Mouse (Mus musculus) kidney, embryonic 15.5 days (tissue): ENCODE measurements around the gene Zfp687. TPM values are rescaled to one million over a fixed set of nuclear protein-coding genes. Genes with fewer than 3 reads are reported as not detected.
A peak's percentile ranks its signal among the peaks of the same experiment; 100 is the strongest.

Experiments
- ATAC-seq: fragments of 200-750 bp; cut with Nextera tagmentation; replicated peaks from 2 replicates; pipeline ENCODE4 v1.8.0; 2017; ENCODE audit warnings: moderate TSS enrichment; ENCODE audit not compliant: low FRiP score
- H3K27ac ChIP-seq: fragments of 300-500 bp; sonication (generic); 2 replicates; pipeline ENCODE4 v1.5.1; 2015; ENCODE audit warnings: mild to moderate bottlenecking, inconsistent platforms
- H3K27me3 ChIP-seq: fragments of 300-500 bp; sonication (generic); 2 replicates; pipeline ENCODE4 v1.6.1; 2015; ENCODE audit warnings: inconsistent platforms
- H3K36me3 ChIP-seq: fragments of 300-500 bp; sonication (generic); 2 replicates; pipeline ENCODE4 v1.6.1; 2015; ENCODE audit warnings: inconsistent platforms
- H3K4me1 ChIP-seq: fragments of 300-500 bp; sonication (generic); 2 replicates; pipeline ENCODE4 v1.6.1; 2015; ENCODE audit warnings: inconsistent platforms
- H3K4me2 ChIP-seq: fragments of 300-500 bp; sonication (generic); 2 replicates; pipeline ENCODE4 v1.6.1; 2015; ENCODE audit warnings: moderate library complexity, mild to moderate bottlenecking, inconsistent platforms
- H3K4me3 ChIP-seq: fragments of 300-500 bp; sonication (generic); replicated peaks from 2 replicates; pipeline ENCODE4 v1.5.1; 2015; ENCODE audit warnings: mild to moderate bottlenecking, inconsistent platforms
- H3K9ac ChIP-seq: fragments of 300-500 bp; sonication (generic); 2 replicates; pipeline ENCODE4 v1.6.1; 2015; ENCODE audit warnings: mild to moderate bottlenecking, inconsistent platforms
- H3K9me3 ChIP-seq: fragments of 300-500 bp; sonication (generic); replicated peaks from 2 replicates; pipeline ENCODE4 v1.6.1; 2016; ENCODE audit warnings: inconsistent platforms
- WGBS: fragments of 180-500 bp; shearing (Covaris S2); methylation state at CpG from one replicate; pipeline ENCODE4 v1.1.7; 2015; ENCODE audit warnings: mixed read lengths; 5-methylcytosine and 5-hydroxymethylcytosine counted together
- polyA plus RNA-seq: library from polyadenylated mRNA; unstranded; fragments of >200 nt; fragmentation: Nextera tagmentation; extraction: Ambion mirVana; gene quantifications from 2 replicates; pipeline ENCODE4 v1.2.1, GENCODE M21; 2015

The Zfp687 gene
- 28.6 and 32.4 TPM in 2 replicates for polyA plus RNA-seq

GRCm38 (mm10) chr3:95015337-95015872 lies at the start of gene Zfp687:
Zfp687 (minus strand) TSS chr3:95015448.
- WGBS, result under 1% methylated on average over 37 of the region's 37 CpGs
- peaks cover 25% of the 10 kb centered on the region for H3K4me1 ChIP-seq
- no peaks in the 10 kb centered on the region for H3K9me3 ChIP-seq
- peak; percentile 99 for ATAC-seq
- peak within 1 kb of the TSS; percentile 89 for H3K4me3 ChIP-seq
- H3K9ac ChIP-seq, result peak within 1 kb of the TSS; percentile 68
- peaks cover 27% of the 10 kb centered on the region for H3K36me3 ChIP-seq
- H3K27ac ChIP-seq, result peak within 1 kb of the TSS; percentile 99
- H3K4me2 ChIP-seq, result peak within 1 kb of the TSS; percentile 79
- H3K27me3 ChIP-seq, result no peaks in the 10 kb centered on the region

GRCm38 (mm10) chr3:95063741-95064140 lies 48.5 kb upstream of the Zfp687 start:
- Histone ChIP-seq H3K9me3 (no peaks in the 10 kb centered on the region), H3K4me2 (no peak overlapping the region), H3K9ac (no peak overlapping the region), H3K27me3 (no peaks in the 10 kb centered on the region), H3K4me3 (no peak overlapping the region), H3K27ac (no peak overlapping the region), H3K4me1 (no peaks in the 10 kb centered on the region), H3K36me3 (peaks cover 99% of the 10 kb centered on the region)
- 93% methylated on average over 4 of the region's 4 CpGs for WGBS
- no peak for ATAC-seq

- Histone ChIP-seq H3K9me3 (no peaks in the 10 kb centered on the region), H3K27ac (no peak overlapping the region), H3K27me3 (no peaks in the 10 kb centered on the region), H3K4me1 (peaks cover 11% of the 10 kb centered on the region; the same call in 1 of the 2 replicates), H3K4me3 (no peak overlapping the region), H3K9ac (no peak overlapping the region), H3K4me2 (no peak overlapping the region), H3K36me3 (peaks cover 59% of the 10 kb centered on the region)
- WGBS, result 77% methylated on average over 8 of the region's 8 CpGs
- ATAC-seq, result no peak
These were observed 42.8 kb upstream of the Zfp687 start for GRCm38 (mm10) chr3:95058078-95058477.

GRCm38 (mm10) chr3:95056275-95056674 lies 41.0 kb upstream of the Zfp687 start:
- no peak overlapping the region for H3K9ac ChIP-seq

GRCm38 (mm10) chr3:95054481-95055260 lies 39.4 kb upstream of the Zfp687 start:
- Histone ChIP-seq H3K27ac (peak overlapping the region; percentile 22; the same call in 1 of the 2 replicates), H3K9me3 (no peaks in the 10 kb centered on the region), H3K9ac (no peak overlapping the region), H3K27me3 (no peaks in the 10 kb centered on the region), H3K4me3 (no peak overlapping the region), H3K36me3 (peaks cover 25% of the 10 kb centered on the region), H3K4me1 (peaks cover 11% of the 10 kb centered on the region; the same call in 1 of the 2 replicates), H3K4me2 (no peak overlapping the region)
- no peak for ATAC-seq
- 51% methylated on average over 10 of the region's 10 CpGs for WGBS

More at GRCm38 (mm10) chr3:95056275-95056674, 41.0 kb upstream of the Zfp687 start:
- Histone ChIP-seq H3K4me1 (peaks cover 11% of the 10 kb centered on the region; the same call in 1 of the 2 replicates), H3K36me3 (peaks cover 41% of the 10 kb centered on the region), H3K4me2 (no peak overlapping the region), H3K9me3 (no peaks in the 10 kb centered on the region), H3K27me3 (no peaks in the 10 kb centered on the region), H3K4me3 (no peak overlapping the region), H3K27ac (no peak overlapping the region)
- 78% methylated on average over 7 of the region's 7 CpGs for WGBS
- ATAC-seq, result 0 out of 2 replicates have a peak, but pooled peaks have one; percentile 43

- Histone ChIP-seq H3K36me3 (peaks cover 15% of the 10 kb centered on the region), H3K4me3 (no peak overlapping the region), H3K27ac (no peak overlapping the region), H3K4me1 (peaks cover 11% of the 10 kb centered on the region; the same call in 1 of the 2 replicates), H3K9ac (no peak overlapping the region), H3K27me3 (no peaks in the 10 kb centered on the region), H3K4me2 (no peak overlapping the region), H3K9me3 (no peaks in the 10 kb centered on the region)
- ATAC-seq, result no peak; the same call in 1 of the 2 replicates
- WGBS, result 41% methylated on average over 3 of the region's 3 CpGs
These were observed 38.5 kb upstream of the Zfp687 start for GRCm38 (mm10) chr3:95053701-95054100.

- 47% methylated on average over 1 of the region's 1 CpGs for WGBS
- H3K27ac ChIP-seq, result no peak overlapping the region
- no peak overlapping the region for H3K4me2 ChIP-seq
- H3K27me3 ChIP-seq, result no peaks in the 10 kb centered on the region
- H3K4me1 ChIP-seq, result peaks cover 11% of the 10 kb centered on the region; the same call in 1 of the 2 replicates
- ATAC-seq, result no peak
- H3K4me3 ChIP-seq, result no peak overlapping the region
- H3K9me3 ChIP-seq, result no peaks in the 10 kb centered on the region
- peaks cover 8% of the 10 kb centered on the region for H3K36me3 ChIP-seq
- H3K9ac ChIP-seq, result no peak overlapping the region
These were observed 37.7 kb upstream of the Zfp687 start for GRCm38 (mm10) chr3:95052959-95053358.

- Histone ChIP-seq H3K9ac (no peak overlapping the region), H3K4me3 (no peak overlapping the region), H3K27me3 (no peaks in the 10 kb centered on the region), H3K36me3 (no peaks in the 10 kb centered on the region), H3K27ac (no peak overlapping the region), H3K4me1 (peaks cover under 1% of the 10 kb centered on the region; the same call in 1 of the 2 replicates), H3K9me3 (no peaks in the 10 kb centered on the region), H3K4me2 (no peak overlapping the region)
- no peak for ATAC-seq
- 63% methylated on average over 3 of the region's 3 CpGs for WGBS
These were observed 32.7 kb upstream of the Zfp687 start for GRCm38 (mm10) chr3:95047914-95048313.

- no peak for ATAC-seq
- Histone ChIP-seq H3K4me1 (peaks cover 6% of the 10 kb centered on the region), H3K27me3 (no peaks in the 10 kb centered on the region), H3K4me2 (no peak overlapping the region), H3K9me3 (no peaks in the 10 kb centered on the region), H3K9ac (no peak overlapping the region), H3K4me3 (no peak overlapping the region), H3K36me3 (no peaks in the 10 kb centered on the region), H3K27ac (no peak overlapping the region)
- WGBS, result 87% methylated on average over 11 of the region's 11 CpGs
These were observed 31.3 kb upstream of the Zfp687 start for GRCm38 (mm10) chr3:95046462-95047057.

GRCm38 (mm10) chr3:95043251-95043650 lies 28.0 kb upstream of the Zfp687 start:
- WGBS, result 73% methylated on average over 6 of the region's 6 CpGs
- Histone ChIP-seq H3K4me2 (peak overlapping the region; percentile 68; the same call in 1 of the 2 replicates), H3K4me3 (no peak overlapping the region), H3K36me3 (peaks cover 18% of the 10 kb centered on the region), H3K9me3 (no peaks in the 10 kb centered on the region), H3K4me1 (peaks cover 11% of the 10 kb centered on the region), H3K9ac (no peak overlapping the region), H3K27me3 (no peaks in the 10 kb centered on the region), H3K27ac (no peak overlapping the region)
- ATAC-seq, result no peak

GRCm38 (mm10) chr3:95042838-95043229 lies 27.6 kb upstream of the Zfp687 start:
- H3K4me2 ChIP-seq, result peak overlapping the region; percentile 68
- peak overlapping the region; percentile 83 for H3K27ac ChIP-seq
- peak; percentile 76 for ATAC-seq
- peak overlapping the region; percentile 87 for H3K4me3 ChIP-seq
- peak overlapping the region; percentile 82; the same call in 1 of the 2 replicates for H3K9ac ChIP-seq
- H3K27me3 ChIP-seq, result no peaks in the 10 kb centered on the region
- no peaks in the 10 kb centered on the region for H3K9me3 ChIP-seq
- H3K36me3 ChIP-seq, result peaks cover 22% of the 10 kb centered on the region
- 19% methylated on average over 7 of the region's 7 CpGs for WGBS
- H3K4me1 ChIP-seq, result peaks cover 11% of the 10 kb centered on the region
